Mouse (Mus musculus): Measurements from ENCODE around the gene Mbtps2.

Mbtps2 gene

GRCm38 (mm10) chrX:157500004-157500403 is 98.5 kb downstream of the Mbtps2 start:
- no peak for DNase-seq

- DNase-seq: no peak
Measured at GRCm38 (mm10) chrX:157493159-157493558, 105.4 kb downstream of the Mbtps2 start.

DNA sequence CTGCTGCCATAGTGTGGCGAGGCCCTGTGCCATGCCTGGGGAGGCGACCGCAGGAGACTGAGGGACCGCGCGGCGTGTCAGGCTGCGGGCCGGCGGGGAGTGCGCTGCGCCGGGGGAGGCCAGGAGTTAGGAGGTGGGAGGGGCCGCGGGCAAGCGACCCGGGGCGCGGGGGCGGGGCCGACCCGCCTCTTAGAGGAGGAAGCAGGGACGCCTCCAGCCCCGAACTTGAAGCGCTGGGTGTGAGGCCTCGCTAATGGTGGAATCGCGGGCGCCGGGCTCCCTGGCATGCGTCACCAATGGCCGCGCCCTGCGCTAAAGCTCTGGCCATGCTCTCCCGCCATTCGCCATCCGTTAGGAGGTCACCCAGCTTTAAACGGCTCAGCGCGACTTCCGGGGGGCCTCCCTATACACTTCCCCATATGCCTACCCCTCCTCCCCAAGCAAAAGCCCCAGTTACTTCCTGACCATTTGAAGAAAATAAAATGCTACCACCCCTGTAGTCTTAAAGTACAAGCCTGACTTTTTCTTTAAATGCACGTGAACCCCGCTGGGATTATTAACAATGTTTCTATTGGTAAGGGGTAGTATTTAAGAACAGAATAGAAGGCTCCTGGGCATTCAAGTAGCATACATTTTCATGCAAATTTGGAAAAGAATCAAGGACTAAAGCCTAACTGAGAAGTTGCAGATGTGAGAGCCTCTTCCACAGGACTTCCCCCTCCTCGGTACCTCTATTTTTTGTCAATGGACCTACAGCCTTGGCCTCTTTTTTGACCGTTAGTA is 106.4 kb downstream of the Mbtps2 start, which contains the start of gene Sms:
Gene Sms, minus strand, starts transcription at position 344 of the 783 bp plus-strand sequence.
- peak; percentile 66 for DNase-seq

- DNase-seq: no peak
Measured at GRCm38 (mm10) chrX:157491145-157491935, 107.2 kb downstream of the Mbtps2 start.

GRCm38 (mm10) chrX:157490769-157491144 is 107.8 kb downstream of the Mbtps2 start:
- no peak for DNase-seq

- peak; percentile 4 for DNase-seq
Measured at GRCm38 (mm10) chrX:157489871-157490721, 108.4 kb downstream of the Mbtps2 start.

DNA sequence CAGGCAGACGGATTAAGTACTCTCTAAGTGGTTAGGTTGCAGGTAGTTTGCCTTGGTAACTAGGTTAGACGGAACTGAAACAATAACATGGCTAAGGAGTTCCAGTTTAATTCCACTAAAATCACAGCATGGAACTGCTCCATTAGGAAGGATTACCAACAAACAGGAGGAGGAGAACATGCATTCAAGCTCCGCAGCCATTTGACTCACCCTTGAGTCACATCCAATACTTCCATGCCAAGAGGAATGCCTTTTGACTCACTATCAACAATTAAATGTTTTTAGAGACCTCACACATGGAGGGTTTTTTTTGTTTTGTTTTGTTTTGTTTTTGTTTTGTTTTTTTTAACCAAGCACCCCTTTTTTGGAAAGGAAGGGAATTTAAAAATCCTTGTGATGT is 109.7 kb downstream of the Mbtps2 start:
- DNase-seq: no peak

GRCm38 (mm10) chrX:157486765-157487164 is 111.8 kb downstream of the Mbtps2 start:
- peak; percentile 23 for DNase-seq

Data from kidney, adult 18-20 months (tissue).